Mouse (Mus musculus) G1E (cell line): ENCODE measurements around the gene Axin2. TPM values are rescaled to one million over a fixed set of nuclear protein-coding genes. Genes with fewer than 3 reads are reported as not detected.

Experiments
- ATAC-seq: 2 replicates; pipeline ENCODE4 v1.8.0; 2016; ENCODE audit warnings: mild to moderate bottlenecking; ENCODE audit not compliant: insufficient number of reproducible peaks, poor library complexity, low FRiP score, severe bottlenecking; ENCODE audit errors: extremely low read depth
- DNase-seq: peaks from one replicate; pipeline ENCODE4 v3.0.0; 2012; ENCODE audit warnings: low spot score
- H3K27me3 ChIP-seq: 2 replicates; pipeline ENCODE4 v1.6.1; 2012; ENCODE audit warnings: mild to moderate bottlenecking, low read length, inconsistent platforms; ENCODE audit not compliant: insufficient read depth
- H3K36me3 ChIP-seq: replicated peaks from 2 replicates; pipeline ENCODE3; 2012; ENCODE audit warnings: mild to moderate bottlenecking, inconsistent platforms
- H3K4me1 ChIP-seq: 2 replicates; pipeline ENCODE4 v1.6.1; 2012; ENCODE audit warnings: low read depth, low read length, inconsistent platforms, mixed read lengths; ENCODE audit not compliant: insufficient read depth
- H3K4me3 ChIP-seq: 2 replicates; pipeline ENCODE4 v1.5.1; 2012; ENCODE audit warnings: low read depth, mild to moderate bottlenecking, inconsistent platforms, low read length, moderate library complexity, mixed read lengths
- H3K9me3 ChIP-seq: replicated peaks from 2 replicates; pipeline ENCODE4 v1.6.1; 2012; ENCODE audit warnings: inconsistent platforms
- CTCF ChIP-seq: IDR thresholded peaks from 2 replicates; pipeline ENCODE4 v1.5.1; 2012; ENCODE audit warnings: low read depth, low read length, inconsistent platforms, mixed read lengths
- GATA1 ChIP-seq: IDR thresholded peaks from 2 replicates; pipeline ENCODE4 v1.6.1; 2012; ENCODE audit warnings: borderline replicate concordance, low read length, inconsistent platforms, mixed read lengths
- GATA2 ChIP-seq: IDR thresholded peaks from 2 replicates; pipeline ENCODE4 v1.6.1; 2012; ENCODE audit warnings: low read depth, low read length, inconsistent platforms, borderline replicate concordance
- POLR2AphosphoS5 ChIP-seq: IDR thresholded peaks from 2 replicates; pipeline ENCODE4 v1.6.1; 2012; ENCODE audit warnings: low read depth, low read length, inconsistent platforms; ENCODE audit not compliant: insufficient replicate concordance
- TAL1 ChIP-seq: conservative IDR thresholded peaks from 2 replicates; pipeline ENCODE4 v1.6.1; 2012; ENCODE audit warnings: low read depth, low read length, inconsistent platforms, mixed read lengths
- polyA plus RNA-seq: library from polyadenylated mRNA; stranded (reverse); fragments of >175 nt; gene quantifications from 2 replicates; pipeline ENCODE4 v1.2.3, GENCODE M21; 2012
- total RNA-seq, 2 experiments: library from RNA; stranded (forward) in 1 of 2; stranded (reverse) in 1 of 2; fragments of 200-1000 nt in 1 of 2; fragments of >200 nt in 1 of 2; fragmentation: Nextera tagmentation in 1 of 2; gene quantifications; 2 replicates each; pipeline ENCODE4 v1.2.3; 2014 to 2017

The Axin2 gene
- total and polyA plus RNA-seq, 3 experiments: not detected

DNA sequence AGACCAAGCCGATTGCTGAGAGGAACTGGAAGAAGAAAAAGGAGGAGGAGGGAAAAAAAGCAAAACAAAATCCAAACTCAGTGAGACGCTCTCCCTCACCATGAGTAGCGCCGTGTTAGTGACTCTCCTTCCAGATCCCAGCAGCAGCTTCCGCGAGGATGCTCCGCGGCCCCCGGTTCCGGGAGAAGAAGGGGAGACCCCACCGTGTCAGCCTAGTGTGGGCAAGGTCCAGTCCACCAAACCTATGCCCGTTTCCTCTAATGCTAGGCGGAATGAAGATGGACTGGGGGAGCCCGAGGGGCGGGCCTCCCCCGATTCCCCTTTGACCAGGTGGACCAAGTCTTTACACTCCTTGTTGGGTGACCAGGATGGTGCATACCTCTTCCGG is 3.0 kb downstream of the Axin2 start:
- H3K4me3 ChIP-seq: no peak overlapping the region
- H3K27me3 ChIP-seq: no peaks in the 10 kb centered on the region
- TF ChIP-seq POLR2AphosphoS5 (no peak), GATA2 (no peak), CTCF (no peak), TAL1 (no peak), GATA1 (no peak)
- ATAC-seq (no peak), DNase-seq (no peak)
- H3K9me3 ChIP-seq: peaks cover 92% of the 10 kb centered on the region
- no peaks in the 10 kb centered on the region for H3K36me3 ChIP-seq
- H3K4me1 ChIP-seq: no peaks in the 10 kb centered on the region

DNA sequence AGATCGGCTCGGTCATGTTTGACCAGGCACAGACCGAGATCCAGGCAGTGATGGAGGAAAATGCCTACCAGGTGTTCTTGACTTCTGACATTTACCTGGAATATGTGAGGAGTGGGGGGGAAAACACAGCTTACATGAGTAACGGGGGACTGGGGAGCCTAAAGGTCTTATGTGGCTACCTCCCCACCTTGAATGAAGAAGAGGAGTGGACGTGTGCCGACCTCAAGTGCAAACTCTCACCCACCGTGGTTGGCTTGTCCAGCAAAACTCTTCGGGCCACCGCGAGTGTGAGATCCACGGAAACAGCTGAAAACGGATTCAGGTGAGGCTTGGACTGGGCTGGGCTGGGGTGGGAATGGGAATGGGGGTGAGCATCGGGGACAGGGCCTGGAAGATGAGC is 3.6 kb downstream of the Axin2 start:
- H3K27me3 ChIP-seq: no peaks in the 10 kb centered on the region
- DNase-seq: no peak
- no peaks in the 10 kb centered on the region for H3K4me1 ChIP-seq

DNA sequence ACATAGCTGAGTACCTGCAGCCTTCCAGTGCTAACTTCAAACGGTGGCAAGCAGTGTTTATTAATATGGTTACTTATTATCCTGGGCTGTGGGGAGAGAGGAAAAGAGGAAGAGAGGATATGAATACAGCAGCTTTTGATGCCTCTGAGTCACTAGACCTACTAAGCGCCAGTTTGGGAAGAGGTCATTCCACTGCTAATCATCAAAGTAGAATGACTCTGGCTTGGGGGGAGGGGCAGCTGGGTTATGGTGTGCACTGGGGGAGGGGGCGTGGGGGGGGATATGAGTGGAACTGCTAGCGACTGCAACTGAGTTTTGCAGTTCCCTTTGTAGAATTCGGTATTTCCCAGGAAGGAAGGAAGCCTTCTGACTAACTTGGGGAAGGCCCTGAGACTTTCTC is 4.2 kb downstream of the Axin2 start:
- TF ChIP-seq CTCF: no peak
- no peak for TF ChIP-seq GATA2
- TF ChIP-seq TAL1: no peak
- TF ChIP-seq GATA1: no peak
- no peak for TF ChIP-seq POLR2AphosphoS5
- ATAC-seq (no peak), DNase-seq (no peak)
- Histone ChIP-seq H3K4me3 (no peak overlapping the region), H3K27me3 (no peaks in the 10 kb centered on the region), H3K36me3 (no peaks in the 10 kb centered on the region), H3K9me3 (peaks cover 93% of the 10 kb centered on the region), H3K4me1 (no peaks in the 10 kb centered on the region)

More for the DNA sequence above, 3.6 kb downstream of the Axin2 start:
- H3K4me3 ChIP-seq: no peak overlapping the region
- ATAC-seq: no peak
- TF ChIP-seq GATA1: no peak
- TF ChIP-seq CTCF: no peak
- no peak for TF ChIP-seq POLR2AphosphoS5
- TF ChIP-seq TAL1: no peak
- no peak for TF ChIP-seq GATA2
- H3K9me3 ChIP-seq: peaks cover 92% of the 10 kb centered on the region
- no peaks in the 10 kb centered on the region for H3K36me3 ChIP-seq

DNA sequence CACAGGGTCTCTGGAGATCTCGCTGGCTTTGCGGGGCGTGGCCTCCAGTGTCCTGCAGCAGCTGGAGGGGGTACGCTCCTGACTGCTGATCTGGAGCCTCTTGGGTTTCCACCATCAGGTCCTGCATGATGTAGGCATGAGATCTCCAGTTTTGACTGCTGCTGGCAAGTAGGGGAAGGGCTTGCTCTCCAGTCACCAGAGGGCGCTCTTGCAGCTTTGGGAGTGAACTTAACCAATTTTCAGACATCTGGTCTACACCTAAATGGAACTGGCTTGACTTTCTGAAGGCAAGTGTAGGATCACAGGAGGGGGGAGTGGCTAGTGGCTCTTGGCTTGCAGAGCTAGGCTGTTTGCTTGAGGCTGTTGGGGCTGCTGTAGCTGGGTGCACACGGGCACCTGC is 5.1 kb downstream of the Axin2 start:
- TF ChIP-seq GATA1 (no peak), POLR2AphosphoS5 (no peak), GATA2 (no peak), TAL1 (no peak), CTCF (no peak)
- Histone ChIP-seq H3K4me1 (no peaks in the 10 kb centered on the region), H3K36me3 (no peaks in the 10 kb centered on the region), H3K4me3 (no peak overlapping the region), H3K9me3 (peaks cover 93% of the 10 kb centered on the region), H3K27me3 (no peaks in the 10 kb centered on the region)
- DNase-seq: no peak
- no peak for ATAC-seq

DNA sequence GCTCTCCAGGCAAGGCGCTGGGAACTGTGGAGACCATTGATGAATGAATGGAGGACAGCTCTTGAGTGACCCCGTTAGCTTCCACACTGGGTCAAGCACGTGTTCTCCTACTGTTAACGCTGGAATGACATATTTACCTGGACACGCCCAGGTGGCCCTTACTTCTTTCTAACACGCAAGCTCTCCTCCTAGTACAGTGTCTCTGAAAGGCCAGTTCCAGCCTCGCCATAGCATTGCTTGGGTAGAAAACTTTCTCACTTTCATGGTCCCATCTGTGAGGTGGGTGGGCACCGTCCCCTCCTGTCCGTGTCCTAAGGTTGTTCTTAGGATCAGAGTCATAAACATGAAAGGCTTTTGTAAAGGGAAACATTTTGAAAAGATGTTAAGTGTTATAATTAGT is 5.7 kb downstream of the Axin2 start:
- Histone ChIP-seq H3K4me1 (no peaks in the 10 kb centered on the region), H3K27me3 (no peaks in the 10 kb centered on the region)
- no peak for DNase-seq

DNA sequence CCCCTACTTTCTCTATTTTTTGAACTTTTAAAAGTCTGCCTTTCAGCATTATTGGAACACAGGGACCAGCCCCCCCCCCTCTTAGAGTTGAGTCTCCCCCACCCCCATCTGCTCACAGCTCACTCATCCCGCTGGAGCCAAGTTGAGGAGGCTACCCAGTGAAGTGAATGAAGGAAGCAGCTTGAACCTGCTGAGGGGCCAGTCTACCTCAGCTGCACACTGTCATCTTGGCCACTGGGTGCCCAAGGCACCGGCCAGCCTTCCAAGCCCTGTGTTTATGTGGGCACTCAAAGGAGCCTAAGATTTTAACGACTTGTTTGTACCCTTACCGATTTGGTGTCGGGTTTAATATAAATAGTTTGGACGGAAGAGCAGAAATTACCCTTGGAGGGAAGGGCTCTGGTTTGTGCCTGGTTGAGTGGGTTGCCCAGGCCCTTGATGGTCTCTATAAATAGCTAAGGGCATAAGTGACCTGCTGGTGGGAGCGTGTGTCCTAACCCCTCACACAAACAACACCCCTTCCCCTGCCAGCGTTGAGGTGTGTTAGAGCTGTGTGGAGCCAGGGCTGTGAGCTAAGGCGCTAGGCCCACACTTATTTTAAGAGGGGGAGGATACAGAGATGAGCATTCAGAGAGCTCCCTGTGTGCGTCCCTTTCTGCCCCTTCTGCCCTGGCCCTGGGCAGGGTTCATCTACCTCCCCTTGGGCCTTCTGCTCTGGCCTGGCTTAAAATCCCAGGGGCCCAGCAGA is 6.4 kb downstream of the Axin2 start:
- no peak for ATAC-seq
- TF ChIP-seq GATA1 (no peak), POLR2AphosphoS5 (no peak), CTCF (no peak), TAL1 (no peak), GATA2 (no peak)
- DNase-seq: no peak
- H3K9me3 ChIP-seq: peaks cover 93% of the 10 kb centered on the region
- H3K36me3 ChIP-seq: no peaks in the 10 kb centered on the region
- H3K4me3 ChIP-seq: no peak overlapping the region
- H3K27me3 ChIP-seq: no peaks in the 10 kb centered on the region
- H3K4me1 ChIP-seq: no peaks in the 10 kb centered on the region

More for the DNA sequence above, 5.7 kb downstream of the Axin2 start:
- TF ChIP-seq TAL1 (no peak), CTCF (no peak), POLR2AphosphoS5 (no peak), GATA1 (no peak), GATA2 (no peak)
- Histone ChIP-seq H3K9me3 (peaks cover 93% of the 10 kb centered on the region), H3K36me3 (no peaks in the 10 kb centered on the region), H3K4me3 (no peak overlapping the region)
- no peak for ATAC-seq

DNA sequence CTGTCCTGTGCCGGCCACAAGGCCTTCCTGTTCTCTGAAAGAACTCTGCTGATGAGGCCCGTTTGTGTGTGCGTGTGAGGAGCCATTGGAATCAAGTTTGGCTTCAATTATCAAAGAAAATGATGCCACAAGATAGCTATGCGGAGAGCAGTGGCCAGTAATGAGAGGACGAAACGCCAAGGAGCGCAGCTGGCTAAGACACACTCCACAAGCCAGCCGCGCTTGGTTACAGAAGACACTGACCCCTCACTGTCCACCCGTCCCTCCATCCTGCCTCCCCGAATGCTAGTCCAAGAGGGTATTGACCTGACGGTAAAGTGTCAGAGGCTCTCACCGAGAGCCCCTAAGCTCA is 6.9 kb downstream of the Axin2 start:
- Histone ChIP-seq H3K9me3 (peaks cover 93% of the 10 kb centered on the region), H3K4me1 (no peaks in the 10 kb centered on the region), H3K36me3 (no peaks in the 10 kb centered on the region), H3K27me3 (no peaks in the 10 kb centered on the region), H3K4me3 (no peak overlapping the region)
- DNase-seq (no peak), ATAC-seq (no peak)
- TF ChIP-seq TAL1: no peak
- no peak for TF ChIP-seq POLR2AphosphoS5
- no peak for TF ChIP-seq CTCF
- no peak for TF ChIP-seq GATA2
- TF ChIP-seq GATA1: no peak
